Mouse (Mus musculus): ENCODE measurements around the gene Apon. TPM values are rescaled to one million over a fixed set of nuclear protein-coding genes. Genes with fewer than 3 reads are reported as not detected.

Gene Apon
- polyA plus RNA-seq, 1 experiment, result 0.11 TPM

DNA sequence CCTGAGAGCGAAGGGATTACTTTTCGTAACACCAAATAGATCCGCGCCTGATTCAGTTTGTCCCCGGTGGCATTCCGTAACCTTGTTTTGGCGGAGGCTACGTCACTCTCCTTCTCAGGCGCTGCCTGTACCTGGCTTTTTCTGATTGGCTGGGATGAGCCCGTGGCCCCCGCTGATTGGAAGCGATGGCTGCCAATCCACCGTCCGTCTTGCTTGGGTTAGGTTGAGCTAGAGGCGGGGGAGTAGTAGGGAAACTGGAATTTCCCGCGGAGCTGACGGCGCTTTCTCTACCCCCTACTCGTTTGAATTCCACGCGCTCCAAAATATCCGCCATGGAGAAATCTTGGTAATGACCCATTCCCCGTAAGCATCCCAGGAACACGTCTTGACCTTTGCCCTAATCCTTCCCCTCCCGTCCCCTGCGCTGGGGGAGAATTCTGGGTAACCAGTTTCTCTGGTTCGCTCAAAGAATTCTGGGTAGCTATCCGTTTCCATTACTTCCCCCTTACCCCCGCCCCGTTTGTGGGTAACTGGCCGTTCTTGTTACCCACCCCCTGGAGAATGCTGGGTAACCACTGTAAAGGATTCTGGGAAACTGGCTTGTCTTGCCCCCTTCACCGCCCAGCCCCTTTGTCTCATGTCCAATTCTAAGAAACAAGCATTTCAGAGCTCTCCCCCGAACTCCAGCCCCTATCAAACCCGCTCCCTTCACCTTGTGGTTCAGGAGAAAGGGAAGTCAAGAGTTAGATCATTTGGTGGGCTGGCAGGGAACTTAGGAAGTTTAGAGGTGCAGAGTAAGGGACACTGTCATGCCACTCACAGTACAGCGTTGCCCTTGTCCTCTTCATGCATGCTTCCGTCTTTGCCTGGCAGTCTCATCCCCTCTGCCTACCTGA is 49.5 kb downstream of the Apon start, which contains the start of gene Pan2:
Pan2 (plus strand) TSS at position 210 of the 896 bp plus-strand sequence.
- WGBS, result 1% methylated on average over 37 of the region's 37 CpGs
- peak; percentile 98 for DNase-seq (ENCODE audit: low read depth, low spot score)

Other genes starting within 250 kb of the Apon start
- gene Hsd17b6, start 246.5 kb upstream of the Apon start, polyA plus RNA-seq (2012; rRNA removed), result 3.7 and 60.7 TPM in 2 replicates
- gene Prim1, start 238.9 kb upstream of the Apon start, polyA plus RNA-seq (2012; rRNA removed), result 6.6 and 8.8 TPM in 2 replicates
- 170 and 205 TPM in 2 replicates for gene Naca, start 218.5 kb upstream of the Apon start, polyA plus RNA-seq (2012; rRNA removed)
- 23.0 and 23.4 TPM in 2 replicates for gene Ptges3, start 195.1 kb upstream of the Apon start, polyA plus RNA-seq (2012; rRNA removed)
- 3,352 and 4,281 TPM in 2 replicates for gene Atp5b, start 170.8 kb upstream of the Apon start, polyA plus RNA-seq (2012; rRNA removed)
- gene Baz2a, start 162.5 kb upstream of the Apon start, polyA plus RNA-seq (2012; rRNA removed), result 22.7 and 36.6 TPM in 2 replicates
- gene Rbms2, start 73.8 kb upstream of the Apon start, polyA plus RNA-seq (2012; rRNA removed), result 33.1 and 43.2 TPM in 2 replicates
- gene Gls2, start 59.6 kb upstream of the Apon start, polyA plus RNA-seq (2012; rRNA removed), result 2.0 and 3.3 TPM in 2 replicates
- gene Spryd4, start 42.3 kb upstream of the Apon start, polyA plus RNA-seq (2012; rRNA removed), result 17.7 and 20.9 TPM in 2 replicates
- not detected in 2 replicates for gene Mip, start 28.3 kb upstream of the Apon start, polyA plus RNA-seq (2012; rRNA removed)
- 5.7 TPM in 2 replicates for gene Timeless, start 22.0 kb upstream of the Apon start, polyA plus RNA-seq (2012; rRNA removed)
- gene Apof, start 14.6 kb downstream of the Apon start, polyA plus RNA-seq (2012; rRNA removed), result 0.08 and 0.16 TPM in 2 replicates
- 18.9 and 36.4 TPM in 2 replicates for gene Stat2, start 16.5 kb downstream of the Apon start, polyA plus RNA-seq (2012; rRNA removed)
- gene Il23a, start 44.7 kb downstream of the Apon start, polyA plus RNA-seq (2012; rRNA removed), result 0.12 TPM in 1 of 2 replicates, not detected in the other
- 16.7 and 28.0 TPM in 2 replicates for gene Pan2, start 49.2 kb downstream of the Apon start, polyA plus RNA-seq (2012; rRNA removed)
- gene Cnpy2, start 68.4 kb downstream of the Apon start, polyA plus RNA-seq (2012; rRNA removed), result 77.0 and 89.7 TPM in 2 replicates
- 361 and 585 TPM in 2 replicates for gene Cs, start 83.6 kb downstream of the Apon start, polyA plus RNA-seq (2012; rRNA removed)
- gene Coq10a, start 114.9 kb downstream of the Apon start, polyA plus RNA-seq (2012; rRNA removed), result 22.0 and 27.1 TPM in 2 replicates
- 17.6 and 22.9 TPM in 2 replicates for gene Ankrd52, start 123.0 kb downstream of the Apon start, polyA plus RNA-seq (2012; rRNA removed)
- 209 and 267 TPM in 2 replicates for gene Slc39a5, start 147.1 kb downstream of the Apon start, polyA plus RNA-seq (2012; rRNA removed)
- 35.6 and 39.4 TPM in 2 replicates for gene Nabp2, start 157.4 kb downstream of the Apon start, polyA plus RNA-seq (2012; rRNA removed)
- gene Rnf41, start 157.6 kb downstream of the Apon start, polyA plus RNA-seq (2012; rRNA removed), result 18.3 and 20.4 TPM in 2 replicates
- gene Smarcc2, start 205.2 kb downstream of the Apon start, polyA plus RNA-seq (2012; rRNA removed), result 43.3 and 67.4 TPM in 2 replicates
- 1,613 and 1,784 TPM in 2 replicates for gene Myl6, start 240.0 kb downstream of the Apon start, polyA plus RNA-seq (2012; rRNA removed)
- 1.1 and 1.4 TPM in 2 replicates for gene Myl6b, start 244.6 kb downstream of the Apon start, polyA plus RNA-seq (2012; rRNA removed)